ENCODE assay signal across 12 mouse cellular contexts in genomic region chr19:38478286-38478685, GRCm38 (mm10). TPM values are rescaled to one million over a fixed set of nuclear protein-coding genes. Genes with fewer than 3 reads are reported as not detected.
DNase-seq lines count a peak whose midpoint lies in the region; ATAC-seq lines count a peak whose summit lies in the region.
"Had no signal": no experiment of that assay in that cellular context is flagged by ENCODE, and none has a peak within 500 bp of the region (broad histone marks: within the 10 kb centered on the region; RNA-seq: fewer than 3 reads in every experiment).

No protein-coding gene starts in this region.

- ATAC-seq in kidney, embryonic 15.5 days (replicated peaks; ENCODE audit: low FRiP score): peak; percentile 61
- no peak for ATAC-seq in forebrain, embryonic 11.5 days (replicated peaks; ENCODE audit: low FRiP score)

- 19% methylated on average over 5 of the region's 5 CpGs for WGBS in kidney, embryonic 15.5 days
- 41% methylated on average over 5 of the region's 5 CpGs for WGBS in forebrain, embryonic 11.5 days

- no peak overlapping the region for H3K27ac ChIP-seq in kidney, embryonic 15.5 days
- peak overlapping the region; percentile 65; the same call in 1 of the 2 replicates for H3K27ac ChIP-seq in forebrain, embryonic 11.5 days (ENCODE audit: low read depth, low read length)
- H3K27ac ChIP-seq: embryonic facial prominence, embryonic 13.5 days; intestine, embryonic 15.5 days had no signal

- no peak for DNase-seq in kidney, postnatal 14 days
- DNase-seq in embryo, embryonic 10.5 days (ENCODE audit: low spot score): peak; percentile 80
- no peak for DNase-seq in forebrain, embryonic 11.5 days (ENCODE audit: low spot score)
- DNase-seq in mesoderm, embryonic 11.5 days (ENCODE audit: low read depth, low spot score): peak; percentile 78
- no peak for DNase-seq in left cerebral cortex, adult 18-20 months (ENCODE audit: low spot score in 2 of 2)
- DNase-seq in adrenal gland, postnatal 25 days: no peak
- DNase-seq: cerebellum, adult 18-20 months; thymus, adult 18-20 months had no signal

- H3K4me3 ChIP-seq in kidney, embryonic 15.5 days (replicated peaks): no peak overlapping the region
- H3K4me3 ChIP-seq in forebrain, embryonic 11.5 days (ENCODE audit: low read depth, low read length): no peak overlapping the region
- H3K4me3 ChIP-seq: embryonic facial prominence, embryonic 13.5 days; intestine, embryonic 15.5 days had no signal

- no peak overlapping the region for H3K4me2 ChIP-seq in kidney, embryonic 15.5 days
- no peak overlapping the region for H3K4me2 ChIP-seq in forebrain, embryonic 11.5 days (ENCODE audit: low read depth, low read length, severe bottlenecking)
- H3K4me2 ChIP-seq: intestine, embryonic 15.5 days had no signal

- H3K27me3 ChIP-seq in kidney, embryonic 15.5 days: peaks cover 46% of the 10 kb centered on the region
- peaks cover 14% of the 10 kb centered on the region for H3K27me3 ChIP-seq in forebrain, embryonic 11.5 days (ENCODE audit: control insufficient read depth, insufficient read depth, low read length)
- H3K27me3 ChIP-seq: intestine, embryonic 15.5 days had no signal

- H3K36me3 ChIP-seq in kidney, embryonic 15.5 days: no peaks in the 10 kb centered on the region
- no peaks in the 10 kb centered on the region for H3K36me3 ChIP-seq in forebrain, embryonic 11.5 days (ENCODE audit: control insufficient read depth, insufficient read depth, low read length)
- H3K36me3 ChIP-seq: embryonic facial prominence, embryonic 13.5 days; heart, embryonic 15.5 days; intestine, embryonic 15.5 days had no signal

- peaks cover 31% of the 10 kb centered on the region for H3K4me1 ChIP-seq in kidney, embryonic 15.5 days
- peaks cover 13% of the 10 kb centered on the region; the same call in 1 of the 2 replicates for H3K4me1 ChIP-seq in forebrain, embryonic 11.5 days (replicated peaks; ENCODE audit: control insufficient read depth, insufficient read depth, low read length)

- no peak overlapping the region for H3K9ac ChIP-seq in kidney, embryonic 15.5 days
- H3K9ac ChIP-seq in forebrain, embryonic 11.5 days (ENCODE audit: low read length): no peak overlapping the region
- H3K9ac ChIP-seq: embryonic facial prominence, embryonic 13.5 days; heart, embryonic 15.5 days; intestine, embryonic 15.5 days had no signal

- no peaks in the 10 kb centered on the region for H3K9me3 ChIP-seq in kidney, embryonic 15.5 days (replicated peaks)
- no peaks in the 10 kb centered on the region for H3K9me3 ChIP-seq in forebrain, embryonic 11.5 days (ENCODE audit: control insufficient read depth, low read length)
- H3K9me3 ChIP-seq: embryonic facial prominence, embryonic 13.5 days; heart, embryonic 15.5 days; intestine, embryonic 15.5 days had no signal

RNA-seq across cellular contexts. Expression of gene Plce1, which starts 2.6 kb away (rescaled TPM):
- 3.6 and 3.9 TPM in 2 replicates for polyA plus RNA-seq in kidney, embryonic 15.5 days (2015; fragmentation: Nextera tagmentation; extraction: Ambion mirVana)
- 4.4 and 5.0 TPM in 2 replicates for polyA plus RNA-seq in forebrain, embryonic 11.5 days (2014; fragmentation: Nextera tagmentation; extraction: Ambion mirVana)
- 1 to 10 TPM; 4.9 to 5.3 TPM for total RNA-seq in left cerebral cortex, adult 18-20 months (2021)
- total RNA-seq in adrenal gland, postnatal 25 days (2021): 4.0 and 4.7 TPM in 2 replicates

Comparison
In these comparisons a context has a peak if more than half of its experiments do, and no peak if none do; other contexts are left out.
1. DNase-seq: peak in embryo, embryonic 10.5 days (single experiment) and mesoderm, embryonic 11.5 days (single experiment); none in kidney, postnatal 14 days (single experiment), forebrain, embryonic 11.5 days (single experiment), left cerebral cortex, adult 18-20 months (0 of 2) and adrenal gland, postnatal 25 days (single experiment).